Mouse (Mus musculus) heart, embryonic 13.5 days (tissue): ENCODE measurements at regions not wholly inside any gene's neighbourhood (a gene's known extent, or its start where the extent isn't known, plus 50 kb on each side); places are given as distances from the start of the nearest gene placed in this dataset.

Experiments
- ATAC-seq: fragments of 200-750 bp; cut with Nextera tagmentation; 2 replicates; pipeline ENCODE4 v1.8.0; 2017; ENCODE audit warnings: moderate TSS enrichment; ENCODE audit not compliant: insufficient number of reproducible peaks, low FRiP score, low TSS enrichment; ENCODE audit errors: extremely low read depth
- H3K27ac ChIP-seq: fragments of 300-500 bp; sonication (generic); replicated peaks from 2 replicates; pipeline ENCODE4 v1.5.1; 2015; ENCODE audit warnings: moderate library complexity, mild to moderate bottlenecking, inconsistent platforms
- H3K27me3 ChIP-seq: fragments of 300-500 bp; sonication (generic); replicated peaks from 2 replicates; pipeline ENCODE4 v1.6.1; 2015; ENCODE audit warnings: mild to moderate bottlenecking, inconsistent platforms
- H3K36me3 ChIP-seq: fragments of 300-500 bp; sonication (generic); 2 replicates; pipeline ENCODE4 v1.6.1; 2015; ENCODE audit warnings: mild to moderate bottlenecking, inconsistent platforms
- H3K4me1 ChIP-seq: fragments of 300-500 bp; sonication (generic); 2 replicates; pipeline ENCODE4 v1.6.1; 2015; ENCODE audit warnings: inconsistent platforms
- H3K4me2 ChIP-seq: fragments of 300-500 bp; sonication (generic); 2 replicates; pipeline ENCODE4 v1.6.1; 2015; ENCODE audit warnings: inconsistent platforms, mild to moderate bottlenecking, moderate library complexity
- H3K4me3 ChIP-seq: fragments of 300-500 bp; sonication (generic); 2 replicates; pipeline ENCODE4 v1.5.1; 2015; ENCODE audit warnings: moderate library complexity, mild to moderate bottlenecking, inconsistent platforms
- H3K9ac ChIP-seq: fragments of 300-500 bp; sonication (generic); 2 replicates; pipeline ENCODE4 v1.6.1; 2015; ENCODE audit warnings: inconsistent platforms, mild to moderate bottlenecking, moderate library complexity
- H3K9me3 ChIP-seq: fragments of 300-500 bp; sonication (generic); 2 replicates; pipeline ENCODE4 v1.6.1; 2016; ENCODE audit warnings: inconsistent platforms
- WGBS: fragments of 180-500 bp; shearing (Covaris S2); methylation state at CpG from one replicate; pipeline ENCODE4 v1.1.7; 2015; ENCODE audit warnings: mixed read lengths; 5-methylcytosine and 5-hydroxymethylcytosine counted together

DNA sequence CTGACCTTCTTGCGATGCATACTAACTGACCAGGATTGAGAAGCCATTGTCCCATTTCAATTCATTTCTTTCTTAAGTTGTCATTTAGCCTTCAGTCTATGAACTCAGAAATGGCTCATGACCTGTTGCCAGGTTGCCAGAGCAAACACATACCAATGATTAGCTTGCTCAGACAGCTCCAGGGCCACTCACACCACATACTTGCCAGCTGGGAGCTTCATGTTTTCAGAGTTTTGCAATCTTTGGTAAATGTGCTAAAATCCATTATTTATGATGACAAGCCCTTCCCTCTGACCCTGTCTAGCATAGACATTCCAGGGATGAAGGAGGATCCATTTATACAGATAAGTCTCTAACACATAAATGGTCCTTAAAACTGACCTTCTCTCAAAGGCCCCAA is 121.6 kb upstream of the Bmp4 start:
- Histone ChIP-seq H3K27me3 (no peaks in the 10 kb centered on the region), H3K9ac (no peak overlapping the region), H3K9me3 (no peaks in the 10 kb centered on the region), H3K4me3 (no peak overlapping the region), H3K4me2 (no peak overlapping the region), H3K36me3 (no peaks in the 10 kb centered on the region), H3K27ac (no peak overlapping the region), H3K4me1 (no peaks in the 10 kb centered on the region; the same call in 1 of the 2 replicates)
- WGBS, result 95% methylated on average over 1 of the region's 1 CpGs
- no peak for ATAC-seq

DNA sequence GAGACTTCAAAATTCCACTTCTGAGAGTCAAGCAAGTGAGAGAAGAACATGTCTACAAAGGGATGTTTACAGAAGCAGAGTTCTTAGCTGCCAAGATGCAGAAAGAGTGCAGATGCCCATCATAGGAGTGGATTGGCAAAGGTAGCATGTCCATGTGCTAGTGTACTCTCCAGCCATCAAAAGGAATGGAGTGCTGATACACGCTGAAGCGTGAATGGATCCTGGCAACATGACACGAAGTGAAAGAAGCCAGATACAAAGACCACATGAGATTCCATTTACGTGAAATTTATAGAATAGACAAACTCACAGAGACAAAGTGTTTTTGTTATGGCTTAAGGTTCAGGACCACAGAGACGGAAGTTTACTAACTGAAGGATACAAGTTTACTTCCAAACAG is 118.4 kb upstream of the Bmp4 start:
- ATAC-seq, result no peak
- H3K9me3 ChIP-seq, result peaks cover 3% of the 10 kb centered on the region; the same call in 1 of the 2 replicates
- H3K9ac ChIP-seq, result no peak overlapping the region
- no peak overlapping the region for H3K27ac ChIP-seq
- WGBS, result 64% methylated on average over 5 of the region's 5 CpGs
- H3K4me2 ChIP-seq, result no peak overlapping the region
- H3K4me1 ChIP-seq, result no peaks in the 10 kb centered on the region
- H3K4me3 ChIP-seq, result no peak overlapping the region
- no peaks in the 10 kb centered on the region for H3K27me3 ChIP-seq
- H3K36me3 ChIP-seq, result no peaks in the 10 kb centered on the region

DNA sequence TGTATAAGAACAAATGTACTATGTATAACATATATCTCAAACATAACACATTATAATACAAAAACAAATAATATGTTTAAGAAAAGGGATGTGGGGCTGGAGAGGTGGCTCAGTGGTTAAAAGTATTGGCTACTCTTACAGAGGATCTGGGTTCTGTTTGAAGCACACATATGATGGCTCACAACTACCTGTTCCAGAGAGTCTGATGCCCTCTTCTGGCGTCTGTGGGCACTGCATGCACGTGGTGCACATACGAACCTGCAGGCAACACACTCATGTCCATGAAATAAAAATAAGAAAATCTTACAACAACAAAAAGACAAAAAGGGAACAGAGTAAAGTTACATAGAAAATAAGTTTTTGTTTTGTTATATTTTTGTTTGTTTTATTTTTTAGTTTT is 114.8 kb upstream of the Bmp4 start:
- no peaks in the 10 kb centered on the region for H3K4me1 ChIP-seq
- no peaks in the 10 kb centered on the region for H3K27me3 ChIP-seq
- no peaks in the 10 kb centered on the region for H3K36me3 ChIP-seq
- H3K27ac ChIP-seq, result no peak overlapping the region
- peaks cover 3% of the 10 kb centered on the region; the same call in 1 of the 2 replicates for H3K9me3 ChIP-seq
- no peak overlapping the region for H3K9ac ChIP-seq
- ATAC-seq, result no peak
- no peak overlapping the region for H3K4me2 ChIP-seq
- H3K4me3 ChIP-seq, result no peak overlapping the region
- WGBS, result 80% methylated on average over 3 of the region's 3 CpGs

DNA sequence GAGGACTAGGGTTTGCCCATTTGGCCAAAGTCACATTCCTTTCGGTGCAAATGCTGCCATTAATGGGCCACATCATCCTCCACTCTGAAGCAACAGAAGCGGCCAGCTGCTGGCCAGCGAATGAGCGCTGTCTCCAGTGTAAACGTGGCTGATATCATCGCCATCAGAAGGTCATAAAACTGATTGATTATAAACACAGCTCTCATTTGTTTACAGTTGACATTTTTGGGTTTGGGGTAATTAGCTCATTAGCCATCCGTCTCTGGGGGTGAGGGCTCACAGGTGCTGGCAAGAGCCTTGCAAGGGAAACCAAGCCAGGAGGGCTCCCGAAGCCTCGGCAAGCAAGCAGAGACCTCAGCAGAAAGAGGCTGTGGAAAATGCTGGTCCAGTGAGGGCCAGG is 101.1 kb upstream of the Bmp4 start:
- H3K27ac ChIP-seq, result no peak overlapping the region
- H3K9ac ChIP-seq, result no peak overlapping the region
- H3K4me2 ChIP-seq, result no peak overlapping the region
- no peaks in the 10 kb centered on the region for H3K36me3 ChIP-seq
- no peaks in the 10 kb centered on the region for H3K4me1 ChIP-seq
- no peak overlapping the region for H3K4me3 ChIP-seq
- ATAC-seq, result no peak
- H3K27me3 ChIP-seq, result no peaks in the 10 kb centered on the region
- 0 out of 2 replicates have a peak, but pooled peaks cover 4% of the 10 kb centered on the region for H3K9me3 ChIP-seq
- WGBS, result 60% methylated on average over 9 of the region's 9 CpGs

DNA sequence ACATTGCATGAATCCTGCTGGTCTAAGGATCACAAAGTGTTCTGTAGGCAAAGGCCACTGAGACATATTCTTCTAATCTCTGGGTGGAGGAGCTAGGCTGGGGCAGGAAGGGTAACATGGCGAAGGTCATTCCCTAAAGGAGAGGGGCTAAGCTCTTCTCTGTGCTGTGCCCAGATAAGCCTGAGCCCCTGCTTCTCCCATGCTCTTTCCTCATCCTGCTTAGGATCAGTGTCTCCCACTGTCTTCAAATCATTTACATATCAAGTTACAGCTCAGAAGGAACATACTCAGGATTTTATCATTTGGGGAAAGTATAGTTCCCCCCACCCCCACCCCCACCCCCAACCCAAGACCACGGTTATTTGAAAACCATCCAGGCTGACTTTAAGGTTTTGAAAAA is 100.7 kb upstream of the Bmp4 start:
- H3K27ac ChIP-seq, result no peak overlapping the region
- WGBS, result 62% methylated on average over 2 of the region's 2 CpGs
- ATAC-seq, result no peak

DNA sequence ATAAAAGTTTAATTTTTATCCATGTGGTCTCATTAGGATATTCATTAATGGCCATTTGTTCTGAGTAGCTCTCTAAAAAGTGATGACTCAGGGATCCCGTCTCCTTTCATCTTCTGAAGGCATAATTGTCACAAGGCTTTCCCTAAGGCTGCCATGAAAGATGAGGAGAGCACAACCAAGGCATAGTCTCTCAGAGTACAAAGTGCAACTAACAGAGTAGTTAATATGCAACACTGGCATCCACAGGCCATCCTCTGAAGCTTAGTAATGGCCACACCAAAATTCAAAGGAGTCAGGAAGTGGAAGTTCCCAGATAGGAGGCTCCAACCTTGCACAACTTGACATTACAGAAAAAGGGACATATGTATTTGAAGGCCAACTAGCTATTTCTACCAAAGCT is 97.1 kb upstream of the Bmp4 start:
- H3K4me3 ChIP-seq, result no peak overlapping the region
- peaks cover 4% of the 10 kb centered on the region; the same call in 1 of the 2 replicates for H3K9me3 ChIP-seq
- H3K27me3 ChIP-seq, result no peaks in the 10 kb centered on the region
- H3K27ac ChIP-seq, result no peak overlapping the region
- H3K36me3 ChIP-seq, result no peaks in the 10 kb centered on the region
- H3K4me2 ChIP-seq, result no peak overlapping the region
- no peaks in the 10 kb centered on the region for H3K4me1 ChIP-seq
- H3K9ac ChIP-seq, result no peak overlapping the region
- ATAC-seq, result no peak
- 63% methylated on average over 1 of the region's 1 CpGs for whole genome bisulfite sequencing

More for the DNA sequence above, 100.7 kb upstream of the Bmp4 start:
- H3K4me1 ChIP-seq, result no peaks in the 10 kb centered on the region
- no peaks in the 10 kb centered on the region for H3K36me3 ChIP-seq
- no peak overlapping the region for H3K4me3 ChIP-seq
- no peak overlapping the region for H3K4me2 ChIP-seq
- no peak overlapping the region for H3K9ac ChIP-seq
- no peaks in the 10 kb centered on the region for H3K27me3 ChIP-seq
- H3K9me3 ChIP-seq, result peaks cover 4% of the 10 kb centered on the region; the same call in 1 of the 2 replicates

DNA sequence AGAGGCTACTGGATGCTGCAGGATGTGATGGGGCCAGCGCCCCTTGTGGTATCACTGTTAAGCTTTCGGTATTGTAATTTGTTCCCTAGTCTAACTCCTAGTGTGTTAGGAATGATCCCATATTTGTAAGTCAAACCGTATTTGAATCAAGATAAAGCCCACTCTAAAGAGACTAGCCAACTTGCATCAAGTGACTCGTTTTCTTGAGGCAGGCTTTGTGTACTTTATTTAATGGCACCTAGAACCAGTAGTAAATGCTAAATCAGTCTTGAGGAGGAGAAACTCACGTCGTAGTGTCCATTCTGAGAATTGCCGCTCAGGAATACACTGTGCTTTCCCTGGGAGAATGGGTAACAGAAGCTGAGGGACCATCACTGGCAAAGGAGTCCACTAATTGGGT is 89.9 kb upstream of the Bmp4 start:
- ATAC-seq, result no peak
- no peaks in the 10 kb centered on the region for H3K9me3 ChIP-seq
- H3K4me1 ChIP-seq, result no peaks in the 10 kb centered on the region
- no peak overlapping the region for H3K27ac ChIP-seq
- no peak overlapping the region for H3K4me3 ChIP-seq
- H3K9ac ChIP-seq, result no peak overlapping the region
- no peak overlapping the region for H3K4me2 ChIP-seq
- no peaks in the 10 kb centered on the region for H3K36me3 ChIP-seq
- no peaks in the 10 kb centered on the region for H3K27me3 ChIP-seq
- WGBS, result 78% methylated on average over 7 of the region's 7 CpGs

DNA sequence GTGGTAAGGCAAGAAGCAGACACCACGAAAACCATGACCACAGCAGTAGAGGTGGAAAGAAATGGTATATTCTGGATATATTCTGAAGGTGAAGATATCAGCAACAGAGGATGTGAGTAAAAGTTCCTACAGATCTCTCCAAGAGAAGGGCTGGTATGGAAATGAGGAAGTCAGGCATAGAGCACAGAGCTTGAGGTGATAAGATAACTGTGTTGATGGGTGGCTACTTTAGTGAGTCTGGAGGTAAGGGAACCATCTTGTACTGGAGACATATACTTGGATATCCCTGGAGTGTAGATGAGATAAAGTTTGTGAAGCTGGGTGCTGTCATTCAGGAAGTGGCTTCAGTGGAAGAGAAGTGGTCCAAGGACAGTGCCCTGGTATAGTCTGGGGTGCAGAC is 85.5 kb upstream of the Bmp4 start:
- no peak for ATAC-seq
- Histone ChIP-seq H3K27ac (no peak overlapping the region), H3K27me3 (no peaks in the 10 kb centered on the region), H3K9me3 (no peaks in the 10 kb centered on the region), H3K4me1 (no peaks in the 10 kb centered on the region), H3K9ac (no peak overlapping the region), H3K36me3 (no peaks in the 10 kb centered on the region), H3K4me2 (no peak overlapping the region), H3K4me3 (no peak overlapping the region)
- WGBS, result 58% methylated on average over 1 of the region's 1 CpGs

DNA sequence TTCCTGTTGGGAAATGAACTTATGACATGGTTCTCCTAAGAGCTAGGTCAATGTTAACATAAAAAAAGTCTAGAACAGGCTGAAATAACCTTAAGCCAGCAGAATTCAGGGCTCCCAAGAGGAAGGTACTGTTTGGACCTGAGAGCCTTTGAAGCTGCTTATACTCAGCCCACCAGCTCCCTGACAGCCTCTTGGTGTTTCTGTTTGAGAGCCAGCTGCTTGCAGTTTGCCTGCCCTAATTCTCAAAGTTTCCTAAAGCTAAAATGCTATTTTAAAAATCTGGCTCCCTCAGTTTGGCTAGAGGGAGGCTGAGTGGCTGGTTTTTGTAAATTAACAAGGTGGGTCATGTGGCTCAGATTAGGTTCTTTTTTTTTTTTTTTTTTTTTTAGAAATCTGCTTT is 72.5 kb upstream of the Bmp4 start:
- Histone ChIP-seq H3K4me2 (no peak overlapping the region), H3K27ac (no peak overlapping the region), H3K4me1 (no peaks in the 10 kb centered on the region), H3K27me3 (no peaks in the 10 kb centered on the region), H3K9me3 (no peaks in the 10 kb centered on the region), H3K9ac (no peak overlapping the region), H3K4me3 (no peak overlapping the region), H3K36me3 (no peaks in the 10 kb centered on the region)
- no peak for ATAC-seq

DNA sequence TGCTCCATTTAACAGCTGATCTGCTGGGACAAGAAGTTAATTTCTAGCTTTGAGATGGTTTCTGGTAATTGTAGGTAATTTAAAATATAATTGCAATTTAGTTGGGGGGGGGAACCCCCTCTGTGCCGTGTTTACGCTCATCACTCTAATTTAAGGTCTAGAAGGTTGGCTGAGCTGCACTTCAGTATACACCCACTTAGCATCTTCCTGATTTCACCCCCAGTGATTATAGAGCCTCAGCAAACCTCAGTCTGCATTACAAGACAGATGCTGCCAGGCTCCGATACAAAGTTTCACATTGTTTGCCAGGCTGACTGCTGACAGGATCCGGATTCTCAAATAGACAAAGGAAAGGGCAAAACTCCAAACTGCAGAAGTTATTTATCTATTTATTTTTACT is 71.5 kb upstream of the Bmp4 start:
- Histone ChIP-seq H3K27ac (no peak overlapping the region), H3K9me3 (no peaks in the 10 kb centered on the region), H3K4me2 (no peak overlapping the region), H3K27me3 (no peaks in the 10 kb centered on the region), H3K36me3 (no peaks in the 10 kb centered on the region), H3K9ac (no peak overlapping the region), H3K4me1 (no peaks in the 10 kb centered on the region), H3K4me3 (no peak overlapping the region)
- ATAC-seq, result no peak
- 82% methylated on average over 4 of the region's 4 CpGs for WGBS

DNA sequence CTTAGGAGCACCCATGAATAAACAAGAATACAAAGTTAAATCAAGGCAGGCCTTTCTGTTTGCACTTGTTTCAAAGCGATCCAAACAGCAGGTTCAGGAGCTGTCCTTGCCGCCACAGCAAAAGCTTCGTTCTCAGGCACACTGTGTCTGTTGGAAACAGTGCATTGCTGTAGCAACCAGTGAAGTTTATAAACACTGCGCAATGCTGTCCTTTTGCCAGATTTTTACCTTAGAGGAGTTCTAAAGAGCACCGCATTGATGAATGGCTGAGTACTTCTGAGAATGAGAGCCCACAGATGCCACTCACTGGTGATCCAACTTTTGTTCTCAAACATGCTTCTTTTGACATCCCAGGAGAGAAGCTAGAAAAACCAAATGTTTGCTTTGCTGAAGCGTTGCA is 64.0 kb upstream of the Bmp4 start:
- no peaks in the 10 kb centered on the region for H3K4me1 ChIP-seq
- no peak overlapping the region for H3K27ac ChIP-seq
- H3K36me3 ChIP-seq, result no peaks in the 10 kb centered on the region
- H3K27me3 ChIP-seq, result no peaks in the 10 kb centered on the region
- 66% methylated on average over 6 of the region's 6 CpGs for WGBS
- no peak overlapping the region for H3K4me3 ChIP-seq
- H3K4me2 ChIP-seq, result no peak overlapping the region
- no peak overlapping the region for H3K9ac ChIP-seq
- no peak for ATAC-seq
- no peaks in the 10 kb centered on the region; the same call in 1 of the 2 replicates for H3K9me3 ChIP-seq

DNA sequence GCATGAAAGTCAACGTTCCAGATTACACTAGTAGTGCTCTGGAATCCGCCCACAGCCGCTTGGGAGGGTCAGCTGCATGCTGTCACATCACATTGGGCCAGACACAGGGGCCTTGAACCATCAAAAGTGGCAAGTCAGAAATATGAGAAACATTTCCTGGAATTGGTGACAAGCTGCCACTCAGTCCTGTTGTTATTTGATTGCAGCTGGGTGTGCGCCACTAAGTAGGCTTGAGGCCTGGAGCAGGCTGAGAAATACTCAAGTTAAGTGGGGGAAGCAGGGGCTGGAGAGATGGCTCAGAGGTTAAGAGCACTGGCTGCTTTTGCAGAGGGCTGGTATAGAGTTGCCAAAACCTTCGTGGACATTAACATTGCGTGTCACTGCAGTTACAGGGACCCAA is 51.2 kb upstream of the Bmp4 start:
- 71% methylated on average over 6 of the region's 6 CpGs for WGBS
- Histone ChIP-seq H3K4me2 (no peak overlapping the region), H3K27ac (no peak overlapping the region), H3K9ac (no peak overlapping the region), H3K9me3 (no peaks in the 10 kb centered on the region), H3K4me3 (no peak overlapping the region), H3K36me3 (no peaks in the 10 kb centered on the region), H3K27me3 (no peaks in the 10 kb centered on the region), H3K4me1 (peaks cover 14% of the 10 kb centered on the region)
- ATAC-seq, result no peak
